Mouse (Mus musculus) small intestine, adult 2 months (tissue): ENCODE data around the gene Gtpbp2. TPM values are rescaled to one million over a fixed set of nuclear protein-coding genes. Genes with fewer than 3 reads are reported as not detected.
A peak's percentile ranks its signal among the peaks of the same experiment; 100 is the strongest.

Experiments used
- H3K27ac ChIP-seq: fragments of 200-500 bp; 2 replicates; pipeline ENCODE4 v1.5.1; 2012; ENCODE audit warnings: low read depth, low read length, control low read depth, inconsistent platforms; ENCODE audit not compliant: insufficient read depth
- H3K27me3 ChIP-seq: fragments of 200-500 bp; 2 replicates; pipeline ENCODE4 v1.6.1; 2012; ENCODE audit warnings: mild to moderate bottlenecking, moderate library complexity, low read length, inconsistent platforms; ENCODE audit not compliant: control insufficient read depth, insufficient read depth
- H3K36me3 ChIP-seq: fragments of 200-500 bp; 2 replicates; pipeline ENCODE4 v1.6.1; 2012; ENCODE audit warnings: mild to moderate bottlenecking, low read length, control low read depth, inconsistent platforms; ENCODE audit not compliant: control insufficient read depth, insufficient read depth
- H3K4me1 ChIP-seq: fragments of 200-500 bp; 2 replicates; pipeline ENCODE4 v1.6.1; 2012; ENCODE audit warnings: low read length, inconsistent platforms, mixed read lengths; ENCODE audit not compliant: control insufficient read depth, insufficient read depth, insufficient read length
- H3K4me3 ChIP-seq: fragments of 200-500 bp; 2 replicates; pipeline ENCODE4 v1.5.1; 2012; ENCODE audit warnings: low read depth, mild to moderate bottlenecking, control low read depth, inconsistent platforms, low read length, moderate library complexity
- CTCF ChIP-seq: fragments of 200-500 bp; IDR thresholded peaks from 2 replicates; pipeline ENCODE4 v1.5.1; 2012; ENCODE audit warnings: low read depth, mild to moderate bottlenecking, control low read depth, inconsistent platforms, low read length, moderate library complexity, mixed read lengths; ENCODE audit not compliant: insufficient replicate concordance, insufficient read length; ENCODE audit errors: extremely low read depth
- POLR2A ChIP-seq: fragments of 200-500 bp; IDR thresholded peaks from 2 replicates; pipeline ENCODE4 v1.6.1; 2012; ENCODE audit warnings: low read depth, mild to moderate bottlenecking, control low read depth, inconsistent platforms, low read length, moderate library complexity
- WGBS: fragments of 180-500 bp; shearing (Covaris S2); methylation state at CpG from one replicate; pipeline ENCODE4 v1.1.7; 2018; 5-methylcytosine and 5-hydroxymethylcytosine counted together
- polyA plus RNA-seq: library from polyadenylated mRNA; depleted of rRNA; stranded (reverse); fragments of >200 nt; gene quantifications from 2 replicates; pipeline ENCODE4 v1.2.3, GENCODE M21; 2012

The Gtpbp2 gene
- polyA plus RNA-seq, 1 experiment: 198 TPM

DNA sequence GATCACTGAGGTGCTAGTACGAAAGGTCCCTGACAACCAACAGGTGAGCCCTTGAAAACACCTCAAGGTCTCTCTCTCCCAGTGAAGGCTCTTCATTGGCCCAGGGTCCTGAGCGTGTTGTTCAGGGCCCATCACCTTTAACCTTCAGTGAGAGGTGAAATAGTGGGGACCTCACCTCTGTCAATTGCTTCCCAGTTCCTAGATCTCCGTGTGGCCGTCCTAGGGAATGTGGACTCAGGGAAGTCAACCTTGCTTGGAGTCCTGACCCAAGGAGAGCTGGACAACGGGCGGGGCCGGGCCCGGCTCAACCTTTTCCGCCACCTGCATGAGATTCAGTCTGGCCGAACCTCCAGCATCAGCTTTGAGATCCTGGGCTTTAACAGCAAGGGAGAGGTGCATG is 4.0 kb downstream of the Gtpbp2 start:
- Histone ChIP-seq H3K27ac (no peak overlapping the region), H3K4me3 (no peak overlapping the region), H3K4me1 (peaks cover 5% of the 10 kb centered on the region; the same call in 1 of the 2 replicates), H3K27me3 (no peaks in the 10 kb centered on the region), H3K36me3 (peaks cover 57% of the 10 kb centered on the region)
- WGBS: 93% methylated on average over 10 of the region's 10 CpGs
- no peak for TF ChIP-seq CTCF
- no peak for TF ChIP-seq POLR2A

DNA sequence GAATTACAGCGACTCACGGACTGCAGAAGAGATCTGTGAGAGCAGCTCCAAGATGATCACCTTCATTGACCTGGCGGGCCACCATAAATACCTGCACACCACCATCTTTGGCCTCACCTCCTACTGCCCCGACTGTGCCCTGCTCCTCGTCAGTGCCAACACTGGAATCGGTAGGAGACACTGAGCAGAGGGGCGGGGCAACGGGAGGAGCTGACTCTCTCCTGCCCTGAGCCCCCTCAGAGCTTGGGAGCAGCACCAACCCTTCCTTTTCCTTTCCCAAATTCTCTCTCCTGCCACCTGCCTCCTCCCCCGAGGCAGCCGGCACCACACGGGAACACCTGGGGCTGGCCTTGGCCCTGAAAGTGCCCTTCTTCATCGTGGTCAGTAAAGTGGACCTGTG is 4.6 kb downstream of the Gtpbp2 start:
- Histone ChIP-seq H3K27me3 (no peaks in the 10 kb centered on the region), H3K4me3 (no peak overlapping the region), H3K4me1 (peaks cover 5% of the 10 kb centered on the region; the same call in 1 of the 2 replicates), H3K36me3 (peaks cover 59% of the 10 kb centered on the region), H3K27ac (no peak overlapping the region)
- 82% methylated on average over 12 of the region's 12 CpGs for WGBS
- TF ChIP-seq POLR2A (no peak), CTCF (no peak)

DNA sequence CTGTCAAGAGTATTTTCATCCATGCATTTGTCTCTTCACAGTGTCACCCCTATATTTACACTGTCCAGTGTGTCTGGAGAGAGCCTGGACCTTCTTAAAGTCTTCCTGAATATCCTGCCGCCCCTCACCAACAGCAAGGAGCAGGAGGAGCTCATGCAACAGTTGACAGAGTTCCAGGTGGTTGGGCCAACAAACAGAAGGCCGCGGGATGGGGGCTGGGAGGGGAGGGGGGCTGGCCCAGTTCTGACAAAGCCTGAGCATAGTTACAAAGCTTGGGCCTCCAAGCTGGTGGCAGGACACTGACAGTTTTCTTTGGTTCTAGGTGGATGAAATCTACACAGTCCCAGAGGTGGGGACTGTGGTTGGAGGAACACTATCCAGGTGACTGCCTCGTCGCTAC is 5.4 kb downstream of the Gtpbp2 start:
- no peaks in the 10 kb centered on the region for H3K27me3 ChIP-seq
- H3K4me1 ChIP-seq: peaks cover 5% of the 10 kb centered on the region; the same call in 1 of the 2 replicates
- WGBS: 83% methylated on average over 5 of the region's 5 CpGs
- no peak overlapping the region for H3K27ac ChIP-seq
- no peak for TF ChIP-seq CTCF
- no peak for TF ChIP-seq POLR2A
- H3K36me3 ChIP-seq: peaks cover 63% of the 10 kb centered on the region
- no peak overlapping the region for H3K4me3 ChIP-seq

DNA sequence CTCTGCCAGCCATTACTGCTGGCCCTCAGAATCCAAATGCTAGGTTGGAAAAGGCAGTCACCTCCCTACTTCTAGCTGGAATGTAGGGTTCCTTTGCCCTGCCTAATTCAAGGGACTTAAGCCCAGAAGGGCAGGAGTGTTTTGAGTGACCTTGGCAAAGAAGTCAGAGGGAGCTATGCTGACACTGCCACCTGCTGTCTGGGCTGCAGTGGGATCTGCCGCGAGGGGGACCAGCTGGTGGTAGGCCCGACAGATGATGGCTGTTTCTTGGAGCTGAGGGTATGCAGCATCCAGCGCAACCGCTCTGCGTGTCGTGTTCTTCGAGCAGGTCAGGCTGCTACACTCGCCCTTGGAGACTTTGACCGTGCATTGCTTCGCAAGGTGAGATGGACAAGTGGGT is 6.2 kb downstream of the Gtpbp2 start:
- TF ChIP-seq CTCF: no peak
- no peak for TF ChIP-seq POLR2A
- WGBS: 85% methylated on average over 11 of the region's 11 CpGs
- peaks cover 63% of the 10 kb centered on the region for H3K36me3 ChIP-seq
- H3K4me1 ChIP-seq: peaks cover 3% of the 10 kb centered on the region; the same call in 1 of the 2 replicates
- H3K4me3 ChIP-seq: no peak overlapping the region
- H3K27me3 ChIP-seq: no peaks in the 10 kb centered on the region
- no peak overlapping the region for H3K27ac ChIP-seq

DNA sequence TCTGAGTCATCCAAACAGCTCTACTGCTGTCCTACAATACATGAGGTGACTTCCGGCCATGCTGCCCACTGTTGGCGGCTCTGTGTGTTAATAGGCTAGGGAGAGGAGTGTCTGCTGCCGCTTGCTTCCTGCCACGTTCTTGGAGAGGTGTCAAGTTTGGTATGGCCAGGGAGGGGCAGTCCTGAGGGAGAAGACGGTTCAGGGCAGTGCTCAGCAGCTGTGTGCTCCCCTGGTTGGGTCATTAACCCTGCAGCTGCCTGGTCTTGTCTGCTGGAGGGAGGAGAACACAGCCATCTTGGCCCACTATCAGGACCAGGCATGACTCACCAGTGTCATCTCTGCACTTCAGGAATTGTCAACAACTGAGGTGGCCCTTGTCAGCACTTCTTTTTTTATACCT is 7.5 kb downstream of the Gtpbp2 start:
- 40% methylated on average over 5 of the region's 5 CpGs for WGBS
- Histone ChIP-seq H3K27ac (no peak overlapping the region), H3K36me3 (peaks cover 66% of the 10 kb centered on the region), H3K4me3 (no peak overlapping the region), H3K4me1 (peaks cover 1% of the 10 kb centered on the region; the same call in 1 of the 2 replicates), H3K27me3 (no peaks in the 10 kb centered on the region)
- TF ChIP-seq POLR2A (no peak), CTCF (no peak)

DNA sequence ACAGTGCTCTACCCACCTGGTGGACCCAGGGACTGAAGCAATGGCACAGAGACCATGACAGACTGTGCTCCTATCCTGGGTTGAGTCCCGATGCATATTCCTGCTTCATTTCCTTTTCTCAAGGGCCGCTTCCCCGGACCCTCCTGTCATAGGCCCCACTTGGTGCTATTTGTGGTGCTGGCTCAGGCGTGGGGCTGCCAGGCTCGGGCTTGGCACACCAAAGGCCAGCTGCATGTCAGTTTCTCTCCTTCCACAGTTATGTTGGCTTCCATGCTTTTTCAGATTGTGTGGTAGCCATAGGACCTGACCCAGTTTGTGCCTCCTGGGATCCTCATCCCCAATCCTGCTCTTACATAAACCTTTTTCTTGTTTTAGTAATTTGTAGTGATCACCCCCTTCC is 7.9 kb downstream of the Gtpbp2 start:
- Histone ChIP-seq H3K27ac (no peak overlapping the region), H3K4me1 (no peaks in the 10 kb centered on the region), H3K4me3 (no peak overlapping the region), H3K36me3 (peaks cover 66% of the 10 kb centered on the region), H3K27me3 (no peaks in the 10 kb centered on the region)
- TF ChIP-seq CTCF: no peak
- no peak for TF ChIP-seq POLR2A
- 88% methylated on average over 5 of the region's 5 CpGs for WGBS

DNA sequence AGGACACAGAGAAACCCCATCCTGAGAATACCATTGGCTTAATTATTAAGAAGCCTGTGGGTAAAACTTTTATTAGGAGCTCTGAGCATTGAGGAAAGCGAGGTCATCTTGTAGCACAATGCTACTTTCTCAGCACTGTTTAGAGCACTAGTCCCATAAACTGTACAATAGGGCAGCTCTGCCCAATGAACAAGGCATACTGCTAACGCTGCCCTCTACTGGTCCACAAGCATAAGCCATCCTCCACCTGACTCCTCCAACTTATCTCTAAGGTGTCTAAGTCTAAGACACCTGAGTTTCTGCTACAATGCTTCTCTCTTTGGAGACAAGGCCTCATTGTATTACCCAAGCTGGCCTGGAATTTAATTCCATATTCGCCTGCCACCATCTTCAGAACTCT is 9.7 kb downstream of the Gtpbp2 start:
- WGBS: 70% methylated on average over 3 of the region's 3 CpGs
- Histone ChIP-seq H3K27me3 (no peaks in the 10 kb centered on the region), H3K4me1 (no peaks in the 10 kb centered on the region), H3K36me3 (peaks cover 51% of the 10 kb centered on the region), H3K4me3 (no peak overlapping the region), H3K27ac (no peak overlapping the region)
- TF ChIP-seq CTCF (peak; percentile 42; the same call in 1 of the 2 replicates), POLR2A (no peak)
